In genomic region chr13:60347881-60348280, GRCm38 (mm10) we compare ENCODE assay signal across 8 mouse cellular contexts.
DNase-seq lines count a peak whose midpoint lies in the region.

No protein-coding gene starts in this region.

- DNase-seq in layer of hippocampus, adult 11-12 months (ENCODE audit: low spot score): peak; percentile 26
- no peak for DNase-seq in layer of hippocampus, adult 9-10 months (ENCODE audit: low spot score)
- DNase-seq in brain, adult 2 months (ENCODE audit: low read depth, low spot score): peak; percentile 62
- peak; percentile 72 for DNase-seq in gastrocnemius, postnatal 25 days
- peak; percentile 26 for DNase-seq in lung, postnatal 36 days
- no peak for DNase-seq in spleen, postnatal 10 days (ENCODE audit: low spot score in 2 of 2)
- DNase-seq in left cerebral cortex, adult 18-20 months (ENCODE audit: low spot score in 2 of 2): no peak
- no peak for DNase-seq in frontal cortex, postnatal 25 days (ENCODE audit: low spot score in 2 of 2)

Comparison
In these comparisons a context has a peak if more than half of its experiments do, and no peak if none do; other contexts are left out.
1. DNase-seq: peak in layer of hippocampus, adult 11-12 months (single experiment), brain, adult 2 months (single experiment), gastrocnemius, postnatal 25 days (single experiment) and lung, postnatal 36 days (single experiment); none in layer of hippocampus, adult 9-10 months (single experiment), spleen, postnatal 10 days (0 of 2), left cerebral cortex, adult 18-20 months (0 of 2) and frontal cortex, postnatal 25 days (0 of 2).